Mouse (Mus musculus): ENCODE measurements around the gene Trem3.

The Trem3 gene

DNA sequence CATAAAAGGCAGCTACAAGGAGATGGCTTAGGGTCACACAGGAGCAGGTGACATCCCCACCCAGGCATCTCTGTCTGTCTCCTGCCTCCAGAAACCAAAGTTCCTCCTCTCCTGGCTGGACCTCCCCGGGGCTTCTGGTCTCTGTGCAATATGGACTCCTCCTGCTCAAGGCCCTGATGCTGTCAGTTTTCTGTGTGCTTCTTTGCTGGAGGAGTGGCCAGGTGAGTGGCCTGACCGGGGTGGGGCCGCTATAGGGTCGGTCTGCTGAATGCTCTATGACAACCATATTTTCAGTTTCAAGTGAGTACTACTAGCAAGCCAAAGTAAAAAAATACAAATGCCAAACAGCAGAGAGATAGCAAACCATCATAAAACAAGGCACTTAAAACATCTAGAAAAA lies 25.0 kb downstream of the Trem3 start:
- DNase-seq: no peak

- no peak for DNase-seq
Observed at GRCm38 (mm10) chr17:48274098-48274497, 26.5 kb downstream of the Trem3 start.

DNA sequence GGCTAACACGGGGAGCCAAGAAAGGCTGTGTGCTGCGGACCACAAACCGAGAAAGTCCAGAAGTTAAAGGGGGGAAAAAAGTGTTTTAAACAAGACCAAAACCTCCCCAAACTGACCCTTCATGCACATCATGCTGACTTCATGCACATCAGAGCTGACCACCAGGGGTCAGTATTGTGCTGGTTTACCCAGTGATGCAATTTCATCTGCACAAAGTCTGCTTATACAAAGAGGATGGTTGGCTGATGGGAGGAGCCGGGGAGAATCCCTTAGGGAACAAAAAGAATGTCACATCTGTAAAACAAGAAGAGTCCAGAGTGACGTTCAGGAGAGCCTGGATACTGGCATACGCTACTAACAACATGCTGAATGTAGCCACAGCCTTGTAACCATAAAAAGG lies 27.3 kb downstream of the Trem3 start:
- DNase-seq: peak; percentile 68

DNA sequence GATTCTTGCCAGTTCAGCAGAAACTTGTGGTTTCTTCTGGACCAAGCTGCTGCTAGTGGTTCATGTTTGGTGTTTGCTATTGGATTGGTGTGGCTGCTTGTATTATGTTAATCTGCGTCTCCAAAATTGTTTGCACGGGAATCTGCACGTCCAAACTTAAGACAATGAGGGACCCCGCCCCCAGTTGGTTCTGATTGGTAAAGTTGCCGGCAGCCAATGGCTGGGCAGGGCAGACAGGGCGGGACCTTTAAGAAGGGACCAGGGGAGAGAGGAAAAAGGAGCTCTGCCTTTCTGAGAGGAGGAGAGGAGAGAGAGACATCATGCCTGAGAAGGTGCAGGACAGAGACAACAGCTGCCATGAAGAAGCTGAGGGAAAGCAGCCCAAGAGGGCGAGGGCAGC lies 28.2 kb downstream of the Trem3 start:
- no peak for DNase-seq

GRCm38 (mm10) chr17:48278381-48278780 lies 30.8 kb downstream of the Trem3 start:
- DNase-seq: no peak

- DNase-seq: no peak
Observed at GRCm38 (mm10) chr17:48279002-48279401, 31.4 kb downstream of the Trem3 start.

DNA sequence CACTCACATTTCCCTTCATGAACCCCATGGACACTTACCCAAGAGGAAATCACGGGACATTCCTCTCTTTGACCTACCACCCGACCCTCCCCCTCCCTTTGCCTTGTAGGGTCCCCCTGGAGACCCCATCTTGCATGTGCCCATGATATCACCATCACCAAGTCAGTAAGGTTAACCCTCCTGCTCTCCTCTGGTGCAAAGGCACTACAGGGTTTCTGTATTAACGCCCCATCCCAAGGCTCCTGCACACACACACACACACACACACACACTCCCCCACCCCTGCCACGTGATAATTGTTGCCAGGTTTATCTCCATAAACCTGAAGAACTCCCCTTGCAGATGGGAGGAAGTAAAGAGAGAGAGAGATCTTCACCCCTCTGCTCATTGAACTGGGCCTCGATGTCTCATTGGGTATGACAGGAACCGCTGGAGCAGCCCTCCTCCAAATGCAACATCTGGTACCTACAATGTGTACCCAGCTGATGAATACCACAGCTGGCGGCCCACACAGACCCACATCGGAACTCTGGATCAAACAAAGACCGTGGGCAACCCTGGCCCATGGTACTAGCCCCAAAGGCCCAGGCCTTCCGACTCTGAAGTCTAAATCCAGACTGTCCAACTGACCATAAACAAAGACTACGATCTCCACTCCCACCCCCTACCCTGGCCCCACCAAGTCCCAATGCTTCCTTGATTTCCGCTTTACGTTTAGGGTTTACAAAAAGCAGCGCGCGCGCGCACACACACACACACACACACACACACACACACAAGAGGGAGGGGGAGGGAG lies 33.6 kb downstream of the Trem3 start:
- no peak for DNase-seq

- DNase-seq: no peak
Observed at GRCm38 (mm10) chr17:48281739-48282085, 34.1 kb downstream of the Trem3 start.

DNA sequence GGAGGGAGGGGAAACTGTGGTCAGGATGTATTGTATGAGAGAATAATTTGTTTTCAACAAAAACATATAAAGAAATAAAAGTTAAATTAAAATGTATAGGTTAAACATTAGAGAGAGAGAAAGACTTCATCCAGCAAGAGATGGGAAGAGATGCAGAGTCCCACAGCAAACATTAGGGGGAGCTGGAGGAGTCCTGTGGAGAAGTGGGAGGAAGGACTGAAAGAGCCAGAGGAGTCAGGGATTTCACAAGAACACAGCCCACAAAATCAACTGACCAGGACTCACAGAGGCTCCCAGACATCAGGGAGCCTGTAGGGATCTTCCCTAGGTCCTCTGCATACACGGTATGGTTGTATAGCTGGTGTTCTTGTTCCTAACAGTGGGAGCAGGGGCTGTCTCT lies 39.2 kb downstream of the Trem3 start:
- no peak for DNase-seq

DNA sequence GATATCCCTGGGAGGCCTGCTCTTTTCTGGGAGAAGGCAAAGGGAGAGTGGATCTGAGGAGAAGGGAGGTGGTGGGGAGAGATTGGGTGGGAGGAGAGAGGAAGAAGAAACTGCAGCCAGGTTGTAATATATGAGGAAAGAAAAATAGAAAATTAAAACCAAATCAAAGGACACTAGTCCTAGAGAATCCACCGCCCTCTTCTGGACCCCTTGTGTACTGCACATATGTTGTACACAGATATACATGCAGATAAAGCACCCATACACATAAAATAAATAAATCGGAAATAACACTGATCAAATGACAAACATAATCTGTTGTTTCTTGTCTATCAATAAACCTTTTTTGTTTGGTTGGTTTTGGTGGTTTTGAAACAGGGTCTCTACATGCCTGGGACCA lies 39.7 kb downstream of the Trem3 start:
- no peak for DNase-seq

DNA sequence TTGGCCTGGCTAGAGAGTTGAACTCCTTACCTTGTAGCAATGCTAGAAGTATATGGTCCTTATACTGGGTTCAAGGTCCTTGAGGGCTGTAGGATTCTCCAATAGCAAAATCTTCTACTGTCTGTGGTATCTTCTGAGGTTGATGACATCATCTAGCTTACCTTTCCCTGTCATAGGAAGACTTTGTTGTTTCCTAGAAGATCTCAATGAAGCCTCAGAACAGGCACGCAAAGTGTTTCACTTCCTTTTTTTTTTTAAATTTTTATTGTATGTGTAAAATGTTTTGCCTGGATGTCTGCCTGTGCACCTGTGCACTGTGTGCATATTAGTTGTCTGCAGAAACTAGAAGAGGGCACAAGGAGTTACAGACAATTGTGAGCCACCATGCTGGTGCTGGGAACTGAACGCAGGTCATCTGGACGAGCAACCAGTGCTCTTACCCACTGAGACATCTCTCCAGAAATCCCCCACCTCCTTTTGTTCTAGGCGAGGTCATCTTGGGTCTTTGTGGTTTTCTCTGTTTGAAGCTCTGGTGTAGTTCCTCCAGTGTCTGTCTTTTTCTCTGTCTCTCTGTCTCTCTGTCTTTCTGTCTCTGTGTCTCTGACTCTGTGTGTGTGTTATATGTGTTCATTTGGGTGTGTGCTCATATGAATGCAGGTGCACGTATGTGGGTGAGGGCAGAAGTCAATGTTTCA lies 46.1 kb downstream of the Trem3 start:
- DNase-seq: no peak

GRCm38 (mm10) chr17:48299203-48299602 lies 51.6 kb downstream of the Trem3 start, which contains the start of gene Treml2:
Gene Treml2, plus strand, starts transcription at chr17:48299498.
- no peak for DNase-seq

GRCm38 (mm10) chr17:48299756-48300155 lies 52.2 kb downstream of the Trem3 start:
- no peak for DNase-seq

DNA sequence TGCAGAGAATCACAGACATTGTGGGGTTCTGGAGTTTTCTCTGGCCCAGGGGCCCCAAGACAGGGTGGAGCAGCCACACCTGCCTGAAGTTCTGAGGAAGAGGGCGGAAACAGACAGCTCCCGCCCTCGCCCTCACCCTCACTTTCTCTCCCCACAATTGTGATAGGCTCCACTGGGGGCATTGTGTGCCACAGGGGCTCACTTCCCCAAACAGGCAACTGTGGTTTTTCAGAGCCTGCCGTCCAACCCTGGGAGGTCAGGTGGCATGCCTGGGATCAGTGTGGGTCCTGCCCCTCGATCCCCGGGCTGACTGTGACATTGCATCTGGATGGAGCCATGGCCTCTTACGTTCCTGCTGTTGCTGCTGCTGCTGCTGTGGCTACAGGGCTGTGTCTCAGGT lies 52.6 kb downstream of the Trem3 start:
- DNase-seq: no peak

GRCm38 (mm10) chr17:48300861-48301260 lies 53.3 kb downstream of the Trem3 start:
- no peak for DNase-seq

DNA sequence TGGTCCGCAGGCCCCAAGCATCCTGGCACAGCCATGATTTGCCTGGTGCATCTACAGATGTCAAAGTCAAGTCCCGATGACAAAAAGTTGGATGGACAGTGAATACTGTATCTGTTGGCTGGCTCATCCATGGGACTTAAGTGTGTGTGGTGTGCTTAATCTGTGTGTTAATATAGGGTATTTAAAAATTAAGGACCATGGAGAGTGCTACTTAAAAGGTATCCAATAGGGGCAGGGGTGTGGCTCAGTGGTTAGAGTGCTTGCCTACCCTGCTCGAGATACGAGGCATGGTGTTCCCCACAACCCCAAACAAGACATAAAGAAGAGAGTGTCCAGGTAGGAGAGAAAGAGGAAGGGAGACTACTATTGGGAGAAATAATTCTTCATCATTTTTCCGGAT lies 54.2 kb downstream of the Trem3 start:
- no peak for DNase-seq

All from cerebellum, adult 9-10 months (tissue).